Mouse (Mus musculus): ENCODE results near the gene Fbxo6.
"Not testable (repeated sequence)": the region's sequence is repeated elsewhere in the genome, so short reads cannot be mapped to it uniquely, and the experiment has no call there.

The Fbxo6 gene

DNA sequence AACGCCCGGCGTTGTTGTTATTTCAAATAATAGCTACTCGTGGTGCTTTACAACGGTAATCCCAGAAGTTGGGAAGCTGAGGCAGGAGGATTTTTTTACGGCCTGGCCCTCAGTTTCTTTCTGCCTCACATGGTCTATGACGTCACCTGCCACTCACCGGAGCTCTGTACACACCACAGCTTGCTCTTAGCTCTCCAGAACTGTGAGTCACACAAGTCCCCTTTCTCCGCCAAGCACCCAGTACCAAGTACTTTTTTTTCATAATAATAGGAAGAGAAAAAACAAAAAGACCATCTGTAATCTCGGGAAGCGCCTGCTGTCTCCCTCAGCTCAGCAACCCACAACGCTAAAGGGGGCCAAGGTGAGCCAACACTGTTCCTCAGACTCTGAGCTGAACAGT, 29.5 kb upstream of the Fbxo6 start:
- peaks cover 38% of the 10 kb centered on the region for H3K4me1 ChIP-seq (replicated peaks; ENCODE audit: low read depth, low read length)
- no peaks in the 10 kb centered on the region for H3K36me3 ChIP-seq (ENCODE audit: insufficient read depth, low read length)
- no peak for TF ChIP-seq CTCF (conservative IDR thresholded peaks at IDR 0.05; ENCODE audit: low read length)
- TF ChIP-seq POU5F1 (IDR thresholded peaks at IDR 0.05; ENCODE audit: borderline replicate concordance, low read length): no peak
- TF ChIP-seq NANOG (IDR thresholded peaks at IDR 0.05; ENCODE audit: borderline replicate concordance, low read length): no peak
- no peak overlapping the region for H3K4me3 ChIP-seq (replicated peaks; ENCODE audit: low read length)
- no peaks in the 10 kb centered on the region for H3K9me3 ChIP-seq (ENCODE audit: low read length)
- H3K27me3 ChIP-seq (ENCODE audit: insufficient read depth, low read length): peaks cover 20% of the 10 kb centered on the region

DNA sequence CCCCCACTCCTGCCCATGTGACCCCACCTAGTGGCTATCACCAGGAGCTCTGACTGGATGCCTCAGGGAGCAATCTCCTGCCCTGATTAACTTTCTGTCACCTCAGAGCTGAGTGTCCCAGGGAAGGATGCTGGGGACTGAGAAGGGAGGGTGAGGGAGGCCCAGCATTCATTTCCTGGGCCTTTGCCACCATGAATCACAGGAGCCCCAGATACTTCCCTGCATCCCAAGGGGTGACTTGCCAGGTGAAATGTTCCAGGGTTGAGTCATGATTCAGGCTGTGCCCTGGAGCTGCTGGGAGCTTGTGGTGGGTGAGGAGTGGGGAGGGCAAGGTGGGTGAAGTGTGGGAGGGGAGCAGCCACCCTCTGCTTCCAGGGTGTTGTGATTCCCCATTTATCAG, 25.8 kb upstream of the Fbxo6 start:
- peaks cover 58% of the 10 kb centered on the region for H3K27me3 ChIP-seq (ENCODE audit: insufficient read depth, low read length)
- H3K36me3 ChIP-seq (ENCODE audit: insufficient read depth, low read length): no peaks in the 10 kb centered on the region
- TF ChIP-seq POU5F1 (IDR thresholded peaks at IDR 0.05; ENCODE audit: borderline replicate concordance, low read length) (no peak), NANOG (IDR thresholded peaks at IDR 0.05; ENCODE audit: borderline replicate concordance, low read length) (no peak), CTCF (conservative IDR thresholded peaks at IDR 0.05; ENCODE audit: low read length) (no peak)
- H3K4me3 ChIP-seq (replicated peaks; ENCODE audit: low read length): no peak overlapping the region
- H3K9me3 ChIP-seq (ENCODE audit: low read length): no peaks in the 10 kb centered on the region
- H3K4me1 ChIP-seq (replicated peaks; ENCODE audit: low read depth, low read length): peaks cover 28% of the 10 kb centered on the region

- H3K36me3 ChIP-seq (ENCODE audit: insufficient read depth, low read length); H3K9me3 ChIP-seq (ENCODE audit: low read length); H3K4me3 ChIP-seq (replicated peaks; ENCODE audit: low read length): not testable (repeated sequence)
- Histone ChIP-seq H3K27me3 (ENCODE audit: insufficient read depth, low read length) (peaks cover 68% of the 10 kb centered on the region), H3K4me1 (replicated peaks; ENCODE audit: low read depth, low read length) (peaks cover 17% of the 10 kb centered on the region)
Observed at GRCm38 (mm10) chr4:148176603-148177002, 24.7 kb upstream of the Fbxo6 start.

DNA sequence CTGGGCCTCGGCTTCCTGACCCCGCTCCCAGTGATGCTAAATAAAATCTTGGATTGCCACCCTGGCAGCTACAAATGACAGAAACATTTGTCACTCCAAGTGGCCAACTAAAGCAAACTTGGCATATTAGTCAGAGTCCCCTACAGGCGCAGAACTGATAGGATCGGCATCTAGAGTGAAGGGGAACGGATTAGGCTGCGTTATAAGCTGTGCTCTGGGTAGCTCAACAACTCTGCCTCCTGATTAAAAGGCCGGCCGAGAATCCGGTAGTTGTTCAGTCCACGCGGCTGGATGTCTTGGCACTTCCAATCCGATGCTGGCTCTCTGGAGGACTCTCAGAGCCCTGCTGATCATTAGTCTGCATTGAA, 22.5 kb upstream of the Fbxo6 start:
- H3K36me3 ChIP-seq (ENCODE audit: insufficient read depth, low read length): no peaks in the 10 kb centered on the region
- H3K27me3 ChIP-seq (ENCODE audit: insufficient read depth, low read length): peaks cover 70% of the 10 kb centered on the region
- peaks cover 28% of the 10 kb centered on the region for H3K4me1 ChIP-seq (replicated peaks; ENCODE audit: low read depth, low read length)
- no peaks in the 10 kb centered on the region for H3K9me3 ChIP-seq (ENCODE audit: low read length)
- peak overlapping the region; percentile 68 for H3K4me3 ChIP-seq (replicated peaks; ENCODE audit: low read length)
- TF ChIP-seq CTCF (conservative IDR thresholded peaks at IDR 0.05; ENCODE audit: low read length): no peak
- TF ChIP-seq NANOG (IDR thresholded peaks at IDR 0.05; ENCODE audit: borderline replicate concordance, low read length): no peak
- TF ChIP-seq POU5F1 (IDR thresholded peaks at IDR 0.05; ENCODE audit: borderline replicate concordance, low read length): no peak

DNA sequence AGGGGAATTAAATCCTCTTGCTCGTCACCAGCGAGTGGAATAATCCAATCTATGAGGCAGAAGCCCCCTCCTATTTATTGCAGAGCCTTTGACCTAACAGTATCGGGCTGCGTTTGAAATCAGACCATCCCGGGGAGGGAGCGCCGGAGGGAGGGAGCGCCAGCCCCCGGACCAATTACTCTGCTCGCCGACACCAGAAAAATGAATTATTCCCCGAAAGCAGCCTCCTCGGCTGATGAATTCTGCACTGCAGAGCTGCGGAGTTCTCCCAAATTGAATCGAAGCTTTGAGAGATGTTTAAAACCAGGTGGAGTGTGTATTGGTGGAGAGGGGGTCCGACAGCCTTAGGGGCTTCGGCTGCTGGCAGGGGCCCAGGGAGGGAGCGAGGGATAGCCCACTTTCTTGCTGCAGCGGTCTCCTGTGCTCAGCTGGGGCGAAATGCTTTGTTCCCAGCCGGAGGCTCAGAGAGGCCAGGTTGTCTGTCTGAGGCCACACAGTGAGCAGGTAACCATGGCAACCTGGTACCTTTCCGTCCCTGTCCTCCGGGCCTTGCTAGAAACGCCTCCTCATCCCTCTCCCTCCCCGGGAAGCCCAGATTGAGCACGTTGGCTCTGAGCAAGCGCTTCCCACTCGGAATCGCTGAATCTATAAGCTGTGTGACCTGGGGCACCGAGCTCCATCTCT, 22.0 kb upstream of the Fbxo6 start:
- H3K4me1 ChIP-seq (replicated peaks; ENCODE audit: low read depth, low read length): peaks cover 32% of the 10 kb centered on the region
- H3K4me3 ChIP-seq (replicated peaks; ENCODE audit: low read length): peak overlapping the region; percentile 68
- TF ChIP-seq POU5F1 (IDR thresholded peaks at IDR 0.05; ENCODE audit: borderline replicate concordance, low read length) (no peak), NANOG (IDR thresholded peaks at IDR 0.05; ENCODE audit: borderline replicate concordance, low read length) (no peak), CTCF (conservative IDR thresholded peaks at IDR 0.05; ENCODE audit: low read length) (no peak)
- H3K9me3 ChIP-seq (ENCODE audit: low read length): no peaks in the 10 kb centered on the region
- H3K36me3 ChIP-seq (ENCODE audit: insufficient read depth, low read length): no peaks in the 10 kb centered on the region
- H3K27me3 ChIP-seq (ENCODE audit: insufficient read depth, low read length): peaks cover 64% of the 10 kb centered on the region

DNA sequence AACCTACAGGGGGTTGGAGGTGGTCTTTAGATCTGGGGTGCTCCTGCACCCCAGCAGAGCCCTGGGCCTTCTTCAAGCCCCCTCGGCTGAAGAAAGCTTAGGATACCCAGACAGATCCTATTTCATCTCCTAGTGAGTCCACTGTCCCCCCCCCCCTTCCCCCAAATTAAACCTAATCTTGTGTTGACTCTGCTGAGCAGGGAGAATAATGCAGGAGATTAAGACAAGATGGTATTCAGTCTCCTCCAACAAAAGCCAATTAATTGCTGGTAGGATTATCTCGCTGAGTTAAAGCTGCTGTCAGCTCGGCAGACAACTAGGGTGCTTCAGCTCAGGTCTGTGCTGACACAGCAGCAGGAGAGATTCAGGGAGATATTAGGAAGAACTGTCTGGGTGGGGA, 19.3 kb upstream of the Fbxo6 start:
- Histone ChIP-seq H3K27me3 (ENCODE audit: insufficient read depth, low read length) (peaks cover 50% of the 10 kb centered on the region), H3K4me3 (replicated peaks; ENCODE audit: low read length) (no peak overlapping the region), H3K36me3 (ENCODE audit: insufficient read depth, low read length) (no peaks in the 10 kb centered on the region), H3K4me1 (replicated peaks; ENCODE audit: low read depth, low read length) (peaks cover 44% of the 10 kb centered on the region), H3K9me3 (ENCODE audit: low read length) (no peaks in the 10 kb centered on the region)
- TF ChIP-seq CTCF (conservative IDR thresholded peaks at IDR 0.05; ENCODE audit: low read length): no peak
- TF ChIP-seq POU5F1 (IDR thresholded peaks at IDR 0.05; ENCODE audit: borderline replicate concordance, low read length): no peak
- TF ChIP-seq NANOG (IDR thresholded peaks at IDR 0.05; ENCODE audit: borderline replicate concordance, low read length): no peak

DNA sequence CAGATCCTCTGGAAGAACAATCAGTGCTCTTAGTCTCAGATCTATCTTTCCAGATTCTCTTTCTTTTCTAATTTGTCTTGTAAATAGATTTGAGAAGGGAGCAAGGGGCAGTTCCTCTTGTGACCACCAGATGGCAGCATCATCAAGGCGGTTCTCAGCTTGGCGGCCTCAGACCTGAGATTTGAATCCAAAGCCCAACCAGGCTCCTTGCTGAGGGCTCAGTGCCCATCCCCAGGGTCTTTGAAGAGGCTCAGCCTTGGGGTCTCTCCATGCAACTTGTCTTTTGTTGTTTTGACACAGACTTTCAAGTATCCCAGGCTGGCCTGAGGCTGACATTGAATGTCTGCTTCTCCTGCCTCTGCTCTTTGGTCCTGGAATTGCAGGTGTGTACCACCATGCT, 18.9 kb upstream of the Fbxo6 start:
- Histone ChIP-seq H3K36me3 (ENCODE audit: insufficient read depth, low read length) (no peaks in the 10 kb centered on the region), H3K4me3 (replicated peaks; ENCODE audit: low read length) (no peak overlapping the region), H3K4me1 (replicated peaks; ENCODE audit: low read depth, low read length) (peaks cover 49% of the 10 kb centered on the region), H3K27me3 (ENCODE audit: insufficient read depth, low read length) (peaks cover 50% of the 10 kb centered on the region), H3K9me3 (ENCODE audit: low read length) (no peaks in the 10 kb centered on the region)
- TF ChIP-seq CTCF (conservative IDR thresholded peaks at IDR 0.05; ENCODE audit: low read length): peak; percentile 100
- no peak for TF ChIP-seq NANOG (IDR thresholded peaks at IDR 0.05; ENCODE audit: borderline replicate concordance, low read length)
- TF ChIP-seq POU5F1 (IDR thresholded peaks at IDR 0.05; ENCODE audit: borderline replicate concordance, low read length): no peak

DNA sequence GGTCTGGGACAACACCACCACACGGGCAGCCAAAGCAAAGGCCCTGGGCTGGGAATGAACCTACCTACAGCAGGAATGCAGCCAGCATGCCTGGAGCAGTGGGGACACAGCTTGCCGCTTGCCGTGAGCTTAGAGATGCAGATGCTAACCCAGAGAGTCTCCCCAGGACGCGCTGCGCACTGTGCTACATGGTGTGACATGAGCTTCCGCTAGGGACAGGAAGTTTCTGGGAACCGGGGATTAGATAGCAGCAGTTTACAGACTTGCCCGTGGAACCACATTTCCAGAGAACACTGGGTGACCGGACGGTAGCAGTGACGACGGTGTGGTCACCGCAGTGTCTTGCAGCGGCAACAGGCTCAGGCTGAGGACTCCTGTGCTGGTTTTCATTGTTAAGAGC, 17.6 kb upstream of the Fbxo6 start:
- H3K4me1 ChIP-seq (replicated peaks; ENCODE audit: low read depth, low read length): peaks cover 59% of the 10 kb centered on the region
- no peaks in the 10 kb centered on the region for H3K9me3 ChIP-seq (ENCODE audit: low read length)
- H3K36me3 ChIP-seq (ENCODE audit: insufficient read depth, low read length): no peaks in the 10 kb centered on the region
- peak overlapping the region; percentile 73 for H3K4me3 ChIP-seq (replicated peaks; ENCODE audit: low read length)
- peaks cover 50% of the 10 kb centered on the region for H3K27me3 ChIP-seq (ENCODE audit: insufficient read depth, low read length)
- no peak for TF ChIP-seq CTCF (conservative IDR thresholded peaks at IDR 0.05; ENCODE audit: low read length)
- no peak for TF ChIP-seq NANOG (IDR thresholded peaks at IDR 0.05; ENCODE audit: borderline replicate concordance, low read length)
- TF ChIP-seq POU5F1 (IDR thresholded peaks at IDR 0.05; ENCODE audit: borderline replicate concordance, low read length): no peak

GRCm38 (mm10) chr4:148168287-148168686, 16.3 kb upstream of the Fbxo6 start:
- H3K4me3 ChIP-seq (replicated peaks; ENCODE audit: low read length): no peak overlapping the region
- peaks cover 49% of the 10 kb centered on the region for H3K27me3 ChIP-seq (ENCODE audit: insufficient read depth, low read length)
- peaks cover 56% of the 10 kb centered on the region for H3K4me1 ChIP-seq (replicated peaks; ENCODE audit: low read depth, low read length)
- TF ChIP-seq NANOG (IDR thresholded peaks at IDR 0.05; ENCODE audit: borderline replicate concordance, low read length) (no peak), POU5F1 (IDR thresholded peaks at IDR 0.05; ENCODE audit: borderline replicate concordance, low read length) (no peak), CTCF (conservative IDR thresholded peaks at IDR 0.05; ENCODE audit: low read length) (peak; percentile 62)
- H3K36me3 ChIP-seq (ENCODE audit: insufficient read depth, low read length): no peaks in the 10 kb centered on the region
- no peaks in the 10 kb centered on the region for H3K9me3 ChIP-seq (ENCODE audit: low read length)
